Mouse (Mus musculus) hindlimb bud, embryonic 11.5 days (tissue): ENCODE measurements around the gene Plxna2.

ENCODE experiments used
- DNase-seq: peaks from one replicate; pipeline ENCODE4 v3.0.0-alpha.2; 2012; ENCODE audit warnings: low read depth, low spot score; ENCODE audit errors: extremely low spot score

The Plxna2 gene

GRCm38 (mm10) chr1:194617918-194618317 lies at the start of gene Plxna2:
Gene Plxna2, plus strand, starts transcription at chr1:194618218.
- no peak for DNase-seq

GRCm38 (mm10) chr1:194573870-194574269 lies 44.1 kb upstream of the Plxna2 start:
- DNase-seq = no peak

GRCm38 (mm10) chr1:194578270-194578669 lies 39.7 kb upstream of the Plxna2 start:
- no peak for DNase-seq

- DNase-seq = no peak
Measured at GRCm38 (mm10) chr1:194580539-194580938, 37.5 kb upstream of the Plxna2 start.

- no peak for DNase-seq
Measured at GRCm38 (mm10) chr1:194586670-194587069, 31.3 kb upstream of the Plxna2 start.

GRCm38 (mm10) chr1:194587532-194587931 lies 30.5 kb upstream of the Plxna2 start:
- no peak for DNase-seq

- DNase-seq = no peak
Measured at GRCm38 (mm10) chr1:194587956-194588668, 29.9 kb upstream of the Plxna2 start.

- DNase-seq = no peak
Measured at GRCm38 (mm10) chr1:194588711-194589451, 29.1 kb upstream of the Plxna2 start.

GRCm38 (mm10) chr1:194593155-194593554 lies 24.9 kb upstream of the Plxna2 start:
- DNase-seq = no peak

GRCm38 (mm10) chr1:194607406-194608261 lies 10.4 kb upstream of the Plxna2 start:
- DNase-seq = no peak

GRCm38 (mm10) chr1:194610516-194610915 lies 7.5 kb upstream of the Plxna2 start:
- DNase-seq = no peak

- DNase-seq = no peak
Measured at GRCm38 (mm10) chr1:194612628-194613027, 5.4 kb upstream of the Plxna2 start.

- DNase-seq = no peak
Measured at GRCm38 (mm10) chr1:194613271-194613834, 4.7 kb upstream of the Plxna2 start.

- no peak for DNase-seq
Measured at GRCm38 (mm10) chr1:194613923-194614830, 3.8 kb upstream of the Plxna2 start.

GRCm38 (mm10) chr1:194616136-194616535 lies 1.9 kb upstream of the Plxna2 start:
- DNase-seq = no peak

- DNase-seq = peak; percentile 89
Measured at GRCm38 (mm10) chr1:194618841-194619311, 858 bp downstream of the Plxna2 start.

- no peak for DNase-seq
Measured at GRCm38 (mm10) chr1:194619353-194620244, 1.6 kb downstream of the Plxna2 start.

GRCm38 (mm10) chr1:194620245-194620991 lies 2.4 kb downstream of the Plxna2 start:
- DNase-seq = no peak
